Mouse (Mus musculus) mouse trophoblast stem cell (cell line): Measurements from ENCODE around the gene Fam172a.

ENCODE experiments used
- in situ Hi-C, 2 experiments: fragments of 300-500 bp; cut with MseI, MboI; formaldehyde crosslinking; loops; 2 replicates in 1 of 2; 3 replicates in 1 of 2; pipeline ENCODE4 v1.15.1; 2025

The Fam172a gene

DNA sequence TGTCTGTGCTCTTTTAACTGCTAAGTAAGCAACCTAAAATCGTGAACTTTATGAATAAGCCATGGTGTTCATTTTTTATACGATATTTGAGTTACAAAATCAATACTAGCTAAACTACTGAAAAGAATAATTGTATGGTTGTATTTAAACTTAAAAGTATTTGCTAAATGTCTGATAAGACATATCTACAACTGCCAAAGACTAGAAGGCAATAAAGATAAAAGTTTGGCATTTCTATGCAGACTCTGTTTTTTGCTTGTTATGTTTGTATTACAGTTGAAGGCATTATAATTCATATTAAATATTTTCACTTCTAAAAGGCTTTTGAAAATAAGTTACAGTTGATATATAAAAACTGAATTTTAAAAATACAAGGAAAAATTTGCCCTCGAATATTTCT is 274.4 kb downstream of the Fam172a start:
- in situ Hi-C loops, result no loop called here

DNA sequence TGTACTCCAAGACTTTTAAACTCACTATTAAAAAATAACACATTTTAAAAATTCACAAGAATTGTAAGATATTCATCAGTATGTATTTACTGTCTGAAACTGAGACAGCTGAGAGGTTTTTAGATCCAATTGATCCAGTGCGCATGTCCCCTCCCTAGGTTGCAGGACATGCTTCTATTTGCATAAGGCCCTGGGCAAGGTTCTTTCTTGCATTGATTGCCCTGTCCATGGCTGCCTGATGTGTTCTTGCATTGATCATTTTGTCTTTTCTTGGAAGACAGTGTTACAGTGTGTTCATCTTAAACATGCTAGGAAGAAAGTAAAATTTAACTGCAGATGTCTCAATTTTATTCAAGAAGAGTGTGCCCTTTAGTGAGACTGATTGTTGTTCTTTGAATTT is 275.3 kb downstream of the Fam172a start:
- in situ Hi-C loops, result no loop called here

DNA sequence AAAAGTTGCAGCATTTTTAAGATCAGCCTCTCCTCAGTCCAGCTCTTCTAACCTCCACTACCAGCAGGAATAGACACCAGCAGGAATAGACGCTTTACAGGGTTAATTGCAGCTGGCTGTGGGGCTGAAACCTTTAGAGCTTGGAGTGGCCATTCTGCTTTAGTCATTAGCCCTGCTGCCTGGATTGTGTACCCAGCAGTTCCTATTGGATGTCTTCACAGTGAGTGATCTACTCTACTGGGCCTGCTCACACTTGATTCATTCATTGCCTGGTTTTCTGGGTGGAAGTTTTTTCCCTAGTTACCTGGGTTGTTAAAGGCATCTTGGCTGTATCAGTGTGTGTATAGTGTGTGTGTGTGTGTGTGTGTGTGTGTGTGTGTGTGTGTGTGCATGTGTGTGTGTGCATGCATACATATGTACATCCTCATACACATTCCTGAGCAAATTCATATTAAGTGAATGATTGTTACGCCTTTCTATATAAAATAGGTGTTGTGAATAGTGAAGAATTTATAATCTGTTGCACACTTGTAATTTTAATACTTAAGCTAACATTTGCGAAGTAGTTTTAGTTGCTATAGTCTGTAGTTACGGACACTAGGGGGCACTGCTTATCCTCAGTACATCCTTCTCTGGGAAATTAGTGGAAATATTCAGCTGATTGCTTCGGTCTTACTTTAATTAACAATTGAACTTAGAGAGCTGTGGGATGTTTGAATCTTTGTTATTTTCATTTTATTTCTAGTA is 280.4 kb downstream of the Fam172a start:
- in situ Hi-C loops, result loop anchor here (5.0 to 10.0 kb wide), 2 partner anchors 213 to 220 kb away; partner anchors contain the start of gene Nr2f1 (in 1 of the 2)

DNA sequence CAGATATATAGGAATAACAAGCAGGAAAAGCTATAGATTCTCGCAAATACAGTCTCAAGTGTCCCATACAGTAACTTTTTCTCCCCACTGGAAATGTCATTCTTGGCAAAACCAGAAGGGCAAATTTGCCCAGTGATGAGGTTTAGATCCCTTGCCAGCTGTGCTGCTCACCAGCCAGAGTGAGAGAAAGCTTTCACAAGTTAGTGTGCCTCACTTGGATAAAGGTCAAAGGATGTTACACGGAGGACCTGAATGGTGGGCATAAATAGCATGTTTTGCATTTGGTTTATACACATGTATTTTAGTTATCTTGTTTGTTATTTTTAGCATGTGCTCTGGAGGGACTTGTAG is 281.0 kb downstream of the Fam172a start:
- in situ Hi-C loops, result loop anchor here (5.0 to 10.0 kb wide), 2 partner anchors 212 to 219 kb away; partner anchors contain the start of gene Nr2f1 (in 1 of the 2)

DNA sequence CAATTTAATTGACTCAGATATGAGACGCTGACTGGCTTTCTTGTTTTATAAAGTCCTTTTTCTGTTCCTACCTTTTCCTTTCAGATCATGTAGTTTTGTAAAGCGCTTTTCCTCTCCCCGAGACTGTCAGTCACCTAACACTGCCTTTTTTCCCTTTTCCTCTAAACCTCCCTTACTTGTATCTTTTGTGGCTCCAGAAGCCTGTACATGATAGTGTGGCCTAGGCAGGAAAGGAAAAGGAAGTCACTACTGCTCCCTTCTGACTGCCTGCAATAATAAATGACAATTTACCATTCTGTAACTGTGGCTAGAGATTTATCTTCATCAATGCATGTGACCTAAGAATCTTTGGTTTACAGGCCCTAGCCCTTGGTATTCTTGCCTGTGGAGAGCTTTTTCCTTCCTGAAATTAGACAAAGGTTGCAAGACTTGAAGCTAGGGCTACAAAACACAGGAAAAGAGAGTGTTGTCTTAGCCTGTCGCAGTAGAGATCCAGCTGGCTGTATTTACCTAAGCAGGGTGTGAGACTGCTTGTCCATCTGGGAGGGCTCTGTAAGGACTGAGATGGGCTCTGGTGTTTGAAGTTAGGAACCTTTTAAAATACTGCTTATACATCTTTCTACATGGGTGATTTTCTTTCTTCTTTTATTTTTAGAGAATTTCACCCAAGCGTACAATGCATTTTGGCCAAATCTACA is 289.5 kb downstream of the Fam172a start:
- in situ Hi-C loops, result no loop called here

DNA sequence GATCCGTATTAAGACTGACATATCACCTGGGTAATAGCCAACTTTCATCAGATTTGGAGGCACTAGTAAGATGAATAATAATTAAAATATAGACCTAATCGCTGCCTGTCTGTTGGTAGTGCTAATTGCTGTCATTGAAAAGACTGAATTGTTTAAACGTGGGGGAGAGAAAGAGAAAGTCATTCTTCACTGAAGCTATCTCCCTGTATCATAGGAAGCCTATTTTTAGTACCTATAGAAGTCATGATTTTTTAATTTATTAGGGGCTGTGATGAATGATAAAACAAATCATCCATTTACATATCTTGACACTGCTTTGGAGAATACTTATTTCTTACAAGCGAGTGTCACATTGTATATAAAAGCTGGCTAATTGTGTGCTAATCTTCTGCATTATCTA is 302.8 kb downstream of the Fam172a start:
- in situ Hi-C loops, result no loop called here

DNA sequence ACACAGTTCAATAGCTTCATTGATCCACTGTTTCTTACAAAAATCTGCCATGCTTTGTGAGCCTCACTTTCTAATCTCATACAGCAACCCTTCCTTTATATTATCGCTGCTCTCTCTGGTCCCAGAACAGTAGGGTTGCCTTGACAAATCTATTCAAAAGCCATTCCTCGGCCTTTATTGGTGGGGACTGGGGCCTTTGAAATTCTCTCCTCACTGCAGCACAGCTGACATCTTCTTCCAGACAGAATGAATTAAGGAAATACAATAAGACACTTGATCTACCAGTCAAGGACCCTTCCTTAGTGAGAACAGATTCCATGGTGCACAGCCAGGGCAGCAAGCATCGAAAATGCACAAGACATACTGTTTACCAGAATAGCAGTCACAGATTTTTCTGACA is 303.5 kb downstream of the Fam172a start:
- in situ Hi-C loops, result no loop called here

DNA sequence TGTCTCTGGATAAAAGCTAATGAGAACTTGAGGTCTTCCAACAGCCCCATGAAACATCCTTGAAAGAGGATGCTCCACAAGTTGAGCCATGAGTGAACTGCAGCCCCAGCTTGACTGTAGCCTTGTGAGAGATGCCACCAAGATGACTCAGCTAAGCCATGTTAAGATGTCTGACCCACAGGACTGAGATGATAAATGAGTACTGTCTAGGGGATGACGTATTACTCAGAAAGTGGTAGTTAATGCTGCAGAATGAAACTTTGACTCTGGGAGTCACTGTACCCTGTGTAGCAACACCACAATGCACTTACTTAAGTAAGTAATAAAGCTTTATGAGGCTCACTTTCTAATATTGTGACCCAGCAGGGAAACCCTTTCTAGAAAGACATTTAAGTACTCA is 308.3 kb downstream of the Fam172a start:
- in situ Hi-C loops, result no loop called here

DNA sequence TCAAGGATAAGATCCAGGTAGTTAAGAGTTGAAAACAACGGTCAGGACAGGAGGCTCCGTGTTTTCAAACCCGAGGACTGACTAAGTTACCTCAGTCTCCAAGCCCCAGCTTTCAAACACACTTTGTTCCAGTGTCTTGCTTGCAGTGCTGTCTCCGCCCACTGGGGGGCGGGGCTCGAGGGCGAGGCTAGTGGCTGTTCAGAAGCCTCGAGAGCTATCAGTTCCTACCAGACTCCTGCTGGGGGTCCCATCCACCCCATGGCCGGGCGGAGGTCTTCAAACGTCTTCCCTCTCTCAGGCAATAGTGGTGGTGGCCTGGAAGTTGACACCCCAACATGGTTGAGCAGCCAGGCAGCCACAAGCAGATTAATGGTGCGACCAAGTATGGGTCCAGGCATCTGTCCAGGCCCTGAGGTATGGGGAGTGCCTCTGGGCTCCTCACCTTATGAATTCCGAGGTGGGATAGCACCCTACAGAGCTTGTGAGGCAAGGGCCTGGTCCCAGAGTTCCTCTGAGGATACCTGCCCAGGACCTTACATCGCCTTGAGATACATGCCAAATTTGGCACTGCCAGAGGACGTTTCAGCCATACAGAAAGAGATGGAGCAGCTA is 323.0 kb downstream of the Fam172a start, which contains the start of gene Pou5f2:
Gene Pou5f2 (plus strand): TSS at position 220 of the 612 bp plus-strand sequence.
- in situ Hi-C loops, result no loop called here

DNA sequence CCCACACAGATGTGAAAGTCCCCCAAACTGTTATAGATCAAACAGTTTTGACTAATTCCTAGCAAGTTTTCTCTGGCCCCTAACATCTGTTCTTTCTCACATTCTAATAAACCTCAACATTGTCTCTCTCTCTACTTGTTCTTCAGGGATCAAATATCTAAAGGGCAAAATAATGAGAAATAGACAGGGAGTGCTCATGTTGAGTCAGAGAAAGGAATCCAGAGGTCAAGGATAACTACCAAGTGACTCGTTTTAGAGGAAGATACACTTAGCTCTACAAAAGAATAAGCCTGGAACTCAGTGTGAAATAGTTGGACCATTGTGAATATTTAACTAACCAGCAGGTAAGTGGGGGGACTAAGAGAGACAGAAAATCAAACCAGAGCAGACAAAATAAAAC is 331.0 kb downstream of the Fam172a start:
- in situ Hi-C loops, result no loop called here

DNA sequence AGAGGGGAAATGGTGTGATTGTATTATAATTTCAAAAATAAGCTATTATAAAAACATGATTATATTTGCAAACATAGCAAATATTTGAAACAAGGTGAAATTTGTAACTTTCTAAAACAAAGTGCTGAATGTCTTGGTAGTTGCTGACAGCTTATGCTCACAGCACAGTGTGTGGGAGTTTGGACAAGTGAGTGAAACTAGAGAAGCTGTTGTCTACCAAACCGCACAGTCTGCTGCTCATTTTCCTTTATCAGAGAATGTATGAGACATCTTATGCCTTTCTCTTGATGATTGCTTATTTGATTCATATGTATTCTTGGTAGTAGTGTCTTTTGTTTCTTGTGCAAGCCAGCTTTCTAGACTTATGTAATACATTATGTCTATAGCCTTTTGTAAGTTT is 335.4 kb downstream of the Fam172a start:
- in situ Hi-C loops, result no loop called here

DNA sequence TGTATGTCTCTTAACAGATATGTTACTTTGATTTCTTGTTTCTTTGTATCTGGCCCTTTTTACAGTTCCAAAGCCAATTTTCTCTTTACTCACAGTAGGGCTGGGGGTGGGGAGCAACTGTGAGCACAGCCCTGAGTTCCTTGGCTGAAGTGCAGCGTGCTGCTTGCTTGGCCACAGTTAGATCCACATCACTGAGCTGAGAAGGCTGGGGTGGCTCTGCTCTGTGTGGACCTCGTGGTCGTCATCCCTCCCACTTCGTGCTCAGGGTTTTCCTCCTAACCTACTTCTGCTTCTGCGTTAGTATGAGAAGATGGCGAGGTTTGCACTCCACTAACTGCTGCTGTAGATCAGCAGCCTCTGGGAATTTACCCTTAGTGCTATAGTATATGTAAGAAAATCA is 341.4 kb downstream of the Fam172a start:
- in situ Hi-C loops, result no loop called here

DNA sequence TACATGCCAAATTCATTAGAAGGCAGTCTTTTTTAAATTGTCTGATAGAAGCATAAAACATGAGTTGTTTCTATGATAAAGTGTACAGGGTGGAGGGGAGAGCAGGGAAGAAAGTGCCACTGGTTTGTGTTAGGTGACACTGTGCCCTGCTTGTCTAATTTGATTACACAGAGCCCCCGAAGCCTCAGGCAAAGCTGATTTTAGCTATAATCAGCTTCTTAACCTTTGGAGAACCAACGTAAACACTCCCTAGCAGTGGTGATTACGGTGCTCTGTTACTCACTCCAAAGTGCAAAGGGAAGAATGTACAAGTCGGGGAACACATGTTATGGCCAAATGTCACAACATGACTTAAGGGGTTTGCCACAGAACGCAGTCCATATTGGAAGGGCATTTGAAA is 343.3 kb downstream of the Fam172a start:
- in situ Hi-C loops, result no loop called here

DNA sequence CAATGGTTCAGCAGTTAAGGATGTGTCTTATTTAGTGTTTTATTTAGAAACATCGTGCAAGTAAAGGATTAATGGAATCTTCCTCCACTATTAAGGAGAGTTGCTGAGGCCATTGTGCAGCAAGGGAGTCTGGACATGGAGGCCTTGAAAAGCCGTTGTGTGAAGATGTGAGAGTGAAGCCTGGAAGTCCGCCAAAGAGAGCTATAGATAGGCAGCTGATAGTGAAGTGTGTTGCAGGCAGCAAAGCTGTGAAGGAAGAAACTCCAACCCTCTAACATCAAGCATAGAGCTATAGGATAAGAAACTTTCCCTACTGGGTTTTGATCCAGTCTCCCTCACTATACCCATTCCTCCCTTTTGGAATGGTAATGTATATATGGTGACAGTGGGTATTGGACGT is 385.9 kb downstream of the Fam172a start:
- in situ Hi-C loops, result no loop called here

DNA sequence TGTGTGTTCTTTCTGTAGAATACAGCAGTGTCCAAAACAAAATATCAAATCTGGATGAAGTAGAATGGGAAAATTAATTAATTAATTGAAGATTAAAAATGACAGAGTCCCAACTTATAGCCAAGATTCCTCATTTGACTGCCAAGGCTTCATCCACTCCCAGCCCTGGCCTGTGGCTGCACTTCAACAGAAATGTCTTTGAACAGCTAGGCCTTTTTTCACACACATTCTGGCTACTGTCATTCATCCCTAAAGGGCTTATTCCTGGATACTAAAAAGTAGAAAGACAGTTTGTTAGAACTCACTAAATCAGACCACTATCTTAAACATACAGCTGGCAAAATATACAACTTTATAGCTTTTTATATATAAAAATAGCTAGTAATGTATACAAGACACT is 388.9 kb downstream of the Fam172a start:
- in situ Hi-C loops, result no loop called here

DNA sequence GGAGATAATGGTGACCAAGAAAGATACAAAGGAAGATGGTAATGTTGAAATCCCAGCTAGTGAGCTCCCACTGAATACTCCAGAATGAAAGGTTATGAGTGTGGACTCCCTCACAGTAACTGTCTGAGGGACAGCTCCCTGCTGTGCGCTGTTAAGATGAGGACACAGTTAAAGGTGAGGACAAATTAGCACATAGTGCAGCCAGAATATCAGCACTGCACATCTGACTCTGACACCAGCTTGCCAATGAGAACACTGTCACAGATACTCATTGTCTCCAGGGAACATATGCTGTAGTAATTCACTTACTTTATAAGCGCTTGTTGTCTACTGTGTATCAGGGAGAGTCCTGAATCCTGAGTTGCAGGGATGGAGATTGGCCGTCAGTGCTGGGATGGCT is 390.1 kb downstream of the Fam172a start:
- in situ Hi-C loops, result no loop called here

DNA sequence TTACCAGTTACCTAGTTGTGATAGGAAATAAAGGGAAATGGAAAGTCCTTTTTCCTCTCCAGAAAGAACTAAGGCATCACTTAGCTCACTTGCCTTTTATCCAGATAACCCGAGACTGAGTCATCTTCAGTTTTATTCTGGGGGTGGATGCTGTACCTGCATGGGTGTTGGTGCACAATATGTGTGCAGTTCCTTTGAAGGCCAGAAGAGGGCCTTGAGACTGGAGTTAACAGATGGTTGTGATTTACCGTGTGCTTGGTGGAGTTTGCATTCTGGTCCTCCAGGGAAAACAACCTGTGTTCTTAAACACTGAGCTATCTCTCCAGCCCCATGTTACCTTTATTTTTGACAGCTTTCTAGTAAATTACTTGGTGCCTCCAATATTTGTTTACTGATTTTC is 392.5 kb downstream of the Fam172a start:
- in situ Hi-C loops, result no loop called here

DNA sequence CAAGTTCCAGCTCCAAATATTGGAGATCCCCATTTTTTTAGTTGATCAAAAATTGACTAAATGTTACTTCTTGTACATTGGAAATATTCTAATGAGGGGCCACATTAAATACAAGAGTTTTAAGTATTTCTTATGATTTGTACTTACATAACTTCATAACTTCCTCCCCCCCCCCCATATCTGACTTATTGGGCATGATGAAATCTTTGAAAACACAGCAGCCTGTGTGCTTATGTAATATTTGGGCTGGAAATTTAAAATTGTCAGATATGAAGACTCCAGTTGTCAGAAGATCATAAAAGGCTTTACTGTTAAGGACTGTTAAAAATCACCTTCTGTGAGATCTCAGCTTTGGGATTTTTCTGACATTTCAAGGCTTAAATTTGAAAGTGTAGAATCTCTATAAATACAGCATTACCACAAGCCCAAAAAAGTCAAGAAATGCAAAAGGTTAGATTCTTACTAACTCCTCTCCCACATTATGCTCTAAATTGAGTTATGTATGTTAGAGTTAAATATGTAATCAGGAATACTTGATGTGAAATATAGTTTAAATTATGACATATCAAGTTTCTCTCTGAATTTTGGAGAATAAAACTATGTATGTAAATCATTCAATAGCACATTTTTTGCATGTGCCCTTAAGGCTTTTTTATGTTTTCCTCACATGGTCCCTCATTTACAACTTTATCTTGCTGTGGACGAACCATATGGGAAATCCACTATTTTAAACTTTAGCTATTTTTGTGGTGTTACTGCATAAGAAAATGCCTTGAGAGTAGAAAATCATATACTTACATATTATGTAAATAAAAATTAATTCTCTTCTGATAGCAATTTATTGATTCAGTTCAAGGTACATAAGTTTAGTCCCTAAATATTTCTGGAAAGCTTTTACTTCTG is 393.5 kb downstream of the Fam172a start:
- in situ Hi-C loops, result no loop called here

DNA sequence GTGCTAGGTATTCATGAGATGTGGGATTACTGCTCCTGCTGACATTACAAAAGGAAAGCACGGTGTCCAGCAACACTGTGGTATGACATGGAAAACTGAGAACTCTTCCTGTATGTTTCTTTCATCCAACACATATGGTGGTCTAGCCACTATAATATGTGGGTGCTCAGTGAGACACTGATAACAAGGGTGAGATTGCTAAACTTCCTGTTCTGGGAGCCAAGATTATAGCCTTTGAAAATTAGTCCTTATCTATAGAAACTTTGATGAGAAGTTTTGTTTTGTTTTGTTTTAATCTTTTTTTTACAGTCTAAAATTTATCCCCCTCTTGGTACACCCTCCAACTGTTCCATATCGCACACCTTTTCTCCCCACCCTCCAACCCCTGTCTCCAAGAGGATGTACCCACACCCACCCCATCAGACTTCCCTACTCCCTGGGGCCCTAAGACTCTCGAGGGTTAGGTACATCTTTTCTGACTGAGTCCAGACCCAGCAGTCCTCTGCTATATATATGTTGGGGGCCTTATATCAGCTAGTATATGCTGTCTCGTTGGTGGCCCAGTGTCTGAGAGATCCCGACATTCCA is 397.1 kb downstream of the Fam172a start:
- in situ Hi-C loops, result no loop called here

DNA sequence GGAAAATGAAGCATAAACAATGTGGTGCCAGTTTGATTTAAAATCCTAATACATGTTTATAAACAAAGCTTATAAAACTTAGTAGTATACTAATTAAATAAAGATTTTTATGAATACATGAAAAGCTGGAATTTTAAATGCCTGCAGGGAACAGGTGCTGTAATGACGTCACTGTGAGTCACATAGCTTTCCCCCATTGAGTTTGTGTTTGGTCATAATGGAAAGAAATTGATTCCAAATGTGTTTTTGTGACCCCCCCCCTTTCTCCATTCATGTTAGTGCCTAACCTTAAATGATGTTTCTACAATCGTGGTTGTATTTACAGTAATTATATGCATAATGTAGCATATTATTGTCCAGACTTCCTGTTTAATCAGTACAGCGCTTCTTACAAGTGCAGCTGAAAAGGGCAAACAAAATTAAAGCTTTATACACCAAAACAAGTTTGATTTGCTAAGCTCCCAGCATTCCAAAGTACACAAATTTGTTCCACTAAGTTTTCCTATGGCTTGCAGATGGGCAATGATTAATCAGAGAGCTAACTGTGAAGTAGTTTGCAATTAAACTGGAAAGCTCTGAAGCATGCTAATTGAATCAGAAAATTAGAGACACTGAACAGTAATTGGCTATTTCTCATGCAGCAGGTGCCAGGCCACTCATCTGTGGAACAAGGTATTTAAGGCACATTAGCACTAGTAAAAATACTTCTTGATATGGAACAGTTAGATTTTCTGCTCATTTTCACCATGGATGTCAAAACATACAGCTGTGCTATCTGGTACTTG is 398.1 kb downstream of the Fam172a start:
- in situ Hi-C loops, result no loop called here

DNA sequence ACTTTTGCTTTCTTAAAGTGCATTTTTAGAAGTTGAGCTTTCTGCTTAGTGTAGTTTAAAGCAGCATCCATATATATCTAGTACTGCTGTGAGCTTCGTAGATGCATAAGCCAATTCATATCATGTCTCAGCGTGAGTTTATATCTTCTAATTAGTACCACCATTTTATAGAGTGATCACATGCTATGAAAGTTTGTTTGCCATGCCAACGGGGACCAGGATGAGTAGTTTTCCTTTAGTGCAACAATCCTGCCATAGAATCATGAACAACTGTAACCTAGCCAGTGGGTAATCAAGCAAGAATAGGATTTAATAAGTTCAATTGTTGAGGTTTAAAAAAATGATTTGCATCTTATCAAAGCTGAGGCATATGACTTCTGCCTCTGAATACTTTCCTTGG is 398.8 kb downstream of the Fam172a start:
- in situ Hi-C loops, result no loop called here
